Mouse (Mus musculus): ENCODE results near the gene Mtif3. TPM values are rescaled to one million over a fixed set of nuclear protein-coding genes. Genes with fewer than 3 reads are reported as not detected.

Gene Mtif3
- polyA plus RNA-seq, 1 experiment from 2014 or later: 11.8 TPM

DNA sequence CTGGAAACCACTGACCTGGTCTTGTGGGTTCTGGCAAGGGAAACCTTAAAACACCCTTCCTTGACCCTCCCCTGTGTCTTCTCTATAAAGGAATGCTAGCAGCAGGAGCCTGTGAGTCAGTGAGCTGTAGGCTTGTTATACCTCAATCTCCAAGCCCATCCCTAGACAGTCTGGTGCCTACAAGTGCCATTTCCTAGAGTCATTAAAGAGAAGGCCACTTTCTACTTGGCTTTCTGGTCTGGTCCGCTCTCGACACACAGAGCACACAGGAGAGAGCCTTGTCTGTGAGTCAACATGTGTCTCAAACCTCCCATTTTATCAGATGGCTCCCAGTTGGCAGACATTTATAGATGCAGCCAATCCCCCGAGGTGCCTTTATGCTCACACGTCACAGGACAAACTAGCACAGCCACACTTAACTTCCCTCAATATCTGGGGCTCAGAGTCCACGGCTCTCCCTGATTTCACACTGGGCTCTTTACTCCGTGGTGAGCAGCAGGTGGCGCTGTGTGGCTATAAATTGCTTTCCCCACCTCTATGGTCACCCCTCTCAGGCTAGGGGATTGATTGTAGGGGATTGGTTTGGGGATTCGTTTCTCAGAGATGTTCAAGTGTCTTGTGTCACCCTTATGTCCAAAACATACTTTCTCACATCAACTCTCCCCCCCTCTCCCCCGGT lies 49.4 kb downstream of the Mtif3 start:
- H3K9me3 ChIP-seq (replicated peaks; ENCODE audit: control insufficient read depth, low read length): no peaks in the 10 kb centered on the region
- peak; percentile 40 for ATAC-seq (ENCODE audit: low read depth)
- H3K27me3 ChIP-seq (ENCODE audit: control insufficient read depth, insufficient read depth, low read depth, low read length): no peaks in the 10 kb centered on the region
- H3K9ac ChIP-seq (ENCODE audit: low read depth, low read length): no peak overlapping the region
- no peak overlapping the region for H3K27ac ChIP-seq (ENCODE audit: low read length)
- no peak overlapping the region for H3K4me3 ChIP-seq (ENCODE audit: low read depth, low read length)
- no peak overlapping the region for H3K4me2 ChIP-seq (ENCODE audit: low read depth, low read length)
- H3K4me1 ChIP-seq (ENCODE audit: control insufficient read depth, low read depth, low read length): no peaks in the 10 kb centered on the region; the same call in 1 of the 2 replicates
- no peaks in the 10 kb centered on the region for H3K36me3 ChIP-seq (ENCODE audit: control insufficient read depth, insufficient read depth)
- WGBS (ENCODE audit: insufficient replicate concordance): 24% methylated on average over 9 of the region's 9 CpGs

DNA sequence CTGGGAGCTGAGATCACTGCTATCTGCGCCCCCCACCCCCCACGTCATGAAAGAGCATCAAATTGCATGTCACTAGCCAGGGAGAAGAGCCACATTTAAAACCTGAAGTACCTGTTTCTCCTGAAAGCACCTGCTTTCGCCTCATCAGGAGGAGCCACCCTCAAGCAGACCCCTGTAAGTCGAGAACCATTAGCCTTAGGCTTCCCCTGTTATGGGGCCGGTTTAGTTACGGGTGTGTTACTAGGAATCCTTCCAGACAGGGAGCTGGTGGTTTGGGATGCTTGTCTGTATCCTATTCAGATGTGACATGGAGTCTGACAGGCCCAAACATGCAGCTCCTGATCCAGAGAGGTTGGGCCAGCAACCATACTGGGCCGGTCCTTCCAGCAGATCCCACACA lies 50.2 kb downstream of the Mtif3 start:
- H3K9me3 ChIP-seq (replicated peaks; ENCODE audit: control insufficient read depth, low read length): no peaks in the 10 kb centered on the region
- no peaks in the 10 kb centered on the region; the same call in 1 of the 2 replicates for H3K4me1 ChIP-seq (ENCODE audit: control insufficient read depth, low read depth, low read length)
- ATAC-seq (ENCODE audit: low read depth): no peak
- H3K36me3 ChIP-seq (ENCODE audit: control insufficient read depth, insufficient read depth): no peaks in the 10 kb centered on the region
- H3K27ac ChIP-seq (ENCODE audit: low read length): no peak overlapping the region
- no peak overlapping the region for H3K4me3 ChIP-seq (ENCODE audit: low read depth, low read length)
- no peak overlapping the region for H3K4me2 ChIP-seq (ENCODE audit: low read depth, low read length)
- 73% methylated on average over 7 of the region's 7 CpGs for WGBS (ENCODE audit: insufficient replicate concordance)
- H3K27me3 ChIP-seq (ENCODE audit: control insufficient read depth, insufficient read depth, low read depth, low read length): no peaks in the 10 kb centered on the region
- no peak overlapping the region for H3K9ac ChIP-seq (ENCODE audit: low read depth, low read length)

DNA sequence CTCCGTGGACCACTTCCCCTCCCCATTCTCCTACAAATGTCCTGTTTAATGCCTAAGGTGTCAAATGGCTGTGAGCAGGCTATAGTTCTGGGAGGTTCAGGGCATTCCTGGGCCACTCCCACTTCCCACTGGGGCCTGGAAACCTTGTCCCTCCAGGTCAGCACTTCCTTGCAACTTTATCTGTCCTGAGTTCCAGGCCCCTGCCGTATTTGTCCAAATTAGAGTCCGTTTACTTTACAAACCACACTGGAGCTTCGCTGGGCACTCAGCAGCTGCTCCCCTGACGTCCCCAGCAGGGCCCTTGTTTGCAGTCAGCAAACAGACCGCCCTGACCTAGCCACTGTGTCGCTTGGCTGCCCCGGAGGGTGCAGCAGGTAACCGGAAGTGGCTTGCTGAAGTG lies 51.4 kb downstream of the Mtif3 start:
- Histone ChIP-seq H3K36me3 (ENCODE audit: control insufficient read depth, insufficient read depth) (no peaks in the 10 kb centered on the region), H3K9ac (ENCODE audit: low read depth, low read length) (no peak overlapping the region), H3K4me3 (ENCODE audit: low read depth, low read length) (no peak overlapping the region), H3K9me3 (replicated peaks; ENCODE audit: control insufficient read depth, low read length) (no peaks in the 10 kb centered on the region), H3K4me1 (ENCODE audit: control insufficient read depth, low read depth, low read length) (no peaks in the 10 kb centered on the region; the same call in 1 of the 2 replicates), H3K4me2 (ENCODE audit: low read depth, low read length) (no peak overlapping the region), H3K27ac (ENCODE audit: low read length) (peak overlapping the region; percentile 61), H3K27me3 (ENCODE audit: control insufficient read depth, insufficient read depth, low read depth, low read length) (no peaks in the 10 kb centered on the region)
- 6% methylated on average over 9 of the region's 9 CpGs for WGBS (ENCODE audit: insufficient replicate concordance)
- peak; percentile 84 for ATAC-seq (ENCODE audit: low read depth)

DNA sequence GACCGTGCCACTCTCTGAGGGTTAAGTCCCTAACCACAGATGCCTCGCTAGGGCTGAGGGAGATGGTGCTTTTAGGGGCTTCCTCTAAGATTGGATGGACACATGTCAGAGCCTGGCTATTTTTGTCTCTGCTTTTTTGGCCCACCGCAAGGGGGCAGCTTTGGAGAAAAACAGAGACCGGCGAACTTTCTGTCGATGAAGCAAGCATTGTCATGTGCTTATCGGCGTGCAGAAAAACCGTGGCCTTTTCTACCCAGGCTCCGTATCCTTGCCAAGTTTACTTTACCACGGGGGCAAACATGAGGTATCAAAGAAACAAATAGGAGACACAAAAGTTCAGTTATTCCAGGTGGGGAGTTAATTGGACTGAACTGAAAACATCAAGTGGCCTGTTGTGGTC lies 55.0 kb downstream of the Mtif3 start:
- ATAC-seq (ENCODE audit: low read depth): no peak
- no peaks in the 10 kb centered on the region for H3K27me3 ChIP-seq (ENCODE audit: control insufficient read depth, insufficient read depth, low read depth, low read length)
- H3K4me3 ChIP-seq (ENCODE audit: low read depth, low read length): no peak overlapping the region
- no peak overlapping the region for H3K27ac ChIP-seq (ENCODE audit: low read length)
- no peak overlapping the region for H3K9ac ChIP-seq (ENCODE audit: low read depth, low read length)
- 42% methylated on average over 11 of the region's 11 CpGs for WGBS (ENCODE audit: insufficient replicate concordance)
- H3K4me2 ChIP-seq (ENCODE audit: low read depth, low read length): no peak overlapping the region
- H3K4me1 ChIP-seq (ENCODE audit: control insufficient read depth, low read depth, low read length): no peaks in the 10 kb centered on the region; the same call in 1 of the 2 replicates
- H3K9me3 ChIP-seq (replicated peaks; ENCODE audit: control insufficient read depth, low read length): no peaks in the 10 kb centered on the region
- no peaks in the 10 kb centered on the region for H3K36me3 ChIP-seq (ENCODE audit: control insufficient read depth, insufficient read depth)

DNA sequence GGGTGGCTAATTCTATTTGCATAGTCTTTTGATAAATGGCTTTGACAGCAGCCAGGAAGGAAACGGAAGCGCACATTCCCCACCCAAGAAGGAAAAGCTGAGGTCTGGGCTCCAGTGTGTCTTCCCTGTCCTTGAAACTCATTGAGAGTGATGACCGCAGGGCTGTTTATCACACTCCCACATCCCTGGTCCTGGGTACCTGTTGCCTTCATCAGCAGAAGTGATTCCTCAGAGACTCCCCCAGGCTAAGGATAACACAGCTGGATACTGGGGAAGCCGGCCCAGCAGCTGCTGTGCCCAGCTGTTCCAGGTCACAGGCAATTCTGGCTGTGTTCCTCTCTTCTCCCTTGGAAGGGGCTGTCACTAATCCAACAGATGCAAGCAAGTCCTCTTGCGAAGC lies 56.1 kb downstream of the Mtif3 start:
- Histone ChIP-seq H3K4me2 (ENCODE audit: low read depth, low read length) (no peak overlapping the region), H3K27ac (ENCODE audit: low read length) (no peak overlapping the region), H3K4me1 (ENCODE audit: control insufficient read depth, low read depth, low read length) (no peaks in the 10 kb centered on the region), H3K9ac (ENCODE audit: low read depth, low read length) (no peak overlapping the region), H3K9me3 (replicated peaks; ENCODE audit: control insufficient read depth, low read length) (no peaks in the 10 kb centered on the region), H3K27me3 (ENCODE audit: control insufficient read depth, insufficient read depth, low read depth, low read length) (no peaks in the 10 kb centered on the region), H3K4me3 (ENCODE audit: low read depth, low read length) (no peak overlapping the region), H3K36me3 (ENCODE audit: control insufficient read depth, insufficient read depth) (no peaks in the 10 kb centered on the region)
- ATAC-seq (ENCODE audit: low read depth): no peak
- WGBS (ENCODE audit: insufficient replicate concordance): 33% methylated on average over 5 of the region's 5 CpGs

DNA sequence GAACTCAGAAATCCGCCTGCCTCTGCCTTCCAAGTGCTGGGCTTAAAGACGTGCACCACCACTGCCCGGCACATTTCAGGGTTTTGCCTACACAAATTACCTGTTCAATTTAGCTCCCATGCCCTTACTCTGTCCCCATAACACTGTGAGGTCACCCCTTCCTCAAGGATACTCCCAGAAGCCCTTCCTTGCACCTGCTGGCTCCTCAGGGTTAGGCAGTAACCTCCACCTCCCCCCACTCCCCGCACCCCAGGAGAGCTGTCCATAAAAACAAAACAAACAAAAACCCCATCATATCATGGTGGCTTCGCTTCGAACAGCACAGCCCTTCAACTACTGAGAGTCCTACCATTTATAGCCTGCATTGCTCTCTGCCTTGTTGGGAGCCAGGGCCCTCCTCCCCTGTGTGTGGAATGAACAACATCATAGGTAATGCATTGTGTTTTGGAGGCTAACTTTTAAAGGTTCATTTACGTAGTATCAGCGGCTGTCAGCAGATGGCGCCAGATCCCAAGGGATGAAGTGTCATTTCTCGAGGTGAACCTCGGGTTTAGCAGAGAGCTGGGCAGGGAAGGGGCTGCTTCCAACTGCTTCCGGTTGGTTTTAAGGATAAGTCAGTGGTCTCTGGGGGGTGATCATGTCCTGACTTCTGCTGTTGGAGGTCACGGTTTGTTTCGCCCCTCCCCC lies 58.0 kb downstream of the Mtif3 start:
- Histone ChIP-seq H3K4me3 (ENCODE audit: low read depth, low read length) (no peak overlapping the region), H3K27ac (ENCODE audit: low read length) (no peak overlapping the region), H3K9ac (ENCODE audit: low read depth, low read length) (no peak overlapping the region), H3K4me1 (ENCODE audit: control insufficient read depth, low read depth, low read length) (no peaks in the 10 kb centered on the region), H3K4me2 (ENCODE audit: low read depth, low read length) (no peak overlapping the region), H3K9me3 (replicated peaks; ENCODE audit: control insufficient read depth, low read length) (no peaks in the 10 kb centered on the region), H3K36me3 (ENCODE audit: control insufficient read depth, insufficient read depth) (no peaks in the 10 kb centered on the region), H3K27me3 (ENCODE audit: control insufficient read depth, insufficient read depth, low read depth, low read length) (no peaks in the 10 kb centered on the region)
- ATAC-seq (ENCODE audit: low read depth): no peak
- 25% methylated on average over 14 of the region's 14 CpGs for WGBS (ENCODE audit: insufficient replicate concordance)

DNA sequence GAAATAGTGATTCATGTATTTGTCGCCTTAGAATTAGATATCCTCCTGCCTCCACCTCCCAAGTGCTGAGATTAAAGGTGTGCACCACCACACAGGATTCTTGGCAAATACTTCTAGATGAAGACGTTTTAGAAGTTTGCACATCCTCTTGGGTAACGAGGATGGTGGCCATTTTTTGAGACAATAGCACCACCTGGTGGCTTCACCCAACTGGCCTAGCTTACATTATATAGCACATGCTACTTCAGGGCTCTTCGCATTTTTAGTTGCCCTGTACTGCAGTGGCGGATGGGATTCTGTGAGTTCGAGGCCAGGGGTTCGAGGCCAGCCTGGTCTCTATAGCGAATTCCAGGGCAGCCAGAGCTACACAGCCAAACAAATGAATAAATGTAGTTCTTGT lies 59.2 kb downstream of the Mtif3 start:
- Histone ChIP-seq H3K4me3 (ENCODE audit: low read depth, low read length) (no peak overlapping the region), H3K4me2 (ENCODE audit: low read depth, low read length) (no peak overlapping the region), H3K36me3 (ENCODE audit: control insufficient read depth, insufficient read depth) (no peaks in the 10 kb centered on the region), H3K9ac (ENCODE audit: low read depth, low read length) (no peak overlapping the region), H3K9me3 (replicated peaks; ENCODE audit: control insufficient read depth, low read length) (no peaks in the 10 kb centered on the region), H3K27ac (ENCODE audit: low read length) (no peak overlapping the region), H3K4me1 (ENCODE audit: control insufficient read depth, low read depth, low read length) (no peaks in the 10 kb centered on the region), H3K27me3 (ENCODE audit: control insufficient read depth, insufficient read depth, low read depth, low read length) (no peaks in the 10 kb centered on the region)
- WGBS (ENCODE audit: insufficient replicate concordance): 15% methylated on average over 8 of the region's 8 CpGs
- ATAC-seq (ENCODE audit: low read depth): peak; percentile 66

Other genes starting within 250 kb of the Mtif3 start
- 7.8 and 8.1 TPM in 2 replicates for gene Usp12, start 168.8 kb downstream of the Mtif3 start, polyA plus RNA-seq (2015; fragmentation: Nextera tagmentation; extraction: Ambion mirVana)
- gene Rpl21, start 130.9 kb downstream of the Mtif3 start, polyA plus RNA-seq (2015; fragmentation: Nextera tagmentation; extraction: Ambion mirVana): 251 and 280 TPM in 2 replicates
- gene Rasl11a, start 118.7 kb downstream of the Mtif3 start, polyA plus RNA-seq (2015; fragmentation: Nextera tagmentation; extraction: Ambion mirVana): 2.6 and 2.7 TPM in 2 replicates
- 42.7 and 46.7 TPM in 2 replicates for gene Gtf3a, start 15.1 kb downstream of the Mtif3 start, polyA plus RNA-seq (2015; fragmentation: Nextera tagmentation; extraction: Ambion mirVana)
- 4.6 and 5.7 TPM in 2 replicates for gene Lnx2, start 112.8 kb upstream of the Mtif3 start, polyA plus RNA-seq (2015; fragmentation: Nextera tagmentation; extraction: Ambion mirVana)
- 54.4 and 56.9 TPM in 2 replicates for gene Polr1d, start 113.2 kb upstream of the Mtif3 start, polyA plus RNA-seq (2015; fragmentation: Nextera tagmentation; extraction: Ambion mirVana)
- not detected in 2 replicates for gene Gsx1, start 224.9 kb upstream of the Mtif3 start, polyA plus RNA-seq (2015; fragmentation: Nextera tagmentation; extraction: Ambion mirVana)

All from liver, embryonic 16.5 days (tissue).